Mouse (Mus musculus): Measurements from ENCODE around the gene Ddx20. TPM values are rescaled to one million over a fixed set of nuclear protein-coding genes. Genes with fewer than 3 reads are reported as not detected.
A peak's percentile ranks its signal among the peaks of the same experiment; 100 is the strongest.

Gene Ddx20
- polyA plus RNA-seq, 1 experiment from 2014 or later: 15.0 TPM

DNA sequence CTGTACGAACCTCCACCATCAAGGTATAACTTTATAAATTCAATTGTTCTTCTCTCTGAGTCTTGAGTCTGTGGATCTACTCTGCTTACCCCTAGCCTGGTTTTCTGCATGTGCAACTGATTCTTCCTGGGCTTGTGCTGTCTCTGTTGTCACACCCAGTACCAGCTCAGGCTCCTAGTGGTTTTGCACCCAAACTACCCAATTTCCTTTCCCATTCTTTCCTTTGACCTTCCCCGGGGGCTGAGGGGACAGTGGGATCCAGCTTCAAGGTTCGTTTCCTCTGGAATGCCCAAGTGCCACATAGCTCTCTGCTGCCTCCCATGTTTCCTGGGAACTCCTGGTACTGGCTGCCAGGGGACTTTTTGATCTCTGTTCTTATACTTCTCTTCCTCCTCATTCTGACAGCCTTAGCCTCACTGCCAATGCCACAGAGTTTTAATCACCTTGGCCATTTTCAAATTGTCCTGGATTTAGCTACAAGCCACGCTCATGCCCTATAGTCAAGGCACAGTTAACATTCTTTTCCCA is 20.3 kb downstream of the Ddx20 start:
- H3K4me2 ChIP-seq (replicated peaks; ENCODE audit: low read depth, low read length): no peak overlapping the region
- H3K9ac ChIP-seq (replicated peaks; ENCODE audit: low read depth): no peak overlapping the region
- ATAC-seq (no peak), DNase-seq (ENCODE audit: low spot score) (no peak)
- H3K27ac ChIP-seq (ENCODE audit: low read length): no peak overlapping the region
- WGBS: 48% methylated on average over 4 of the region's 4 CpGs
- no peaks in the 10 kb centered on the region for H3K9me3 ChIP-seq (ENCODE audit: low read length)
- no peaks in the 10 kb centered on the region for H3K4me1 ChIP-seq (ENCODE audit: insufficient read depth, low read depth, low read length)
- H3K27me3 ChIP-seq (replicated peaks; ENCODE audit: insufficient read depth, low read length): no peaks in the 10 kb centered on the region
- H3K4me3 ChIP-seq (ENCODE audit: low read depth, low read length): no peak overlapping the region
- no peak for TF ChIP-seq EP300 (IDR thresholded peaks at IDR 0.05)
- 0 out of 2 replicates have a peak, but pooled peaks have one; percentile 4 for TF ChIP-seq CTCF (IDR thresholded peaks at IDR 0.05)
- H3K36me3 ChIP-seq (ENCODE audit: insufficient read depth, low read length): no peaks in the 10 kb centered on the region

- Histone ChIP-seq H3K9me3 (ENCODE audit: low read length) (no peaks in the 10 kb centered on the region), H3K36me3 (ENCODE audit: insufficient read depth, low read length) (no peaks in the 10 kb centered on the region), H3K27me3 (replicated peaks; ENCODE audit: insufficient read depth, low read length) (no peaks in the 10 kb centered on the region), H3K4me1 (ENCODE audit: insufficient read depth, low read depth, low read length) (no peaks in the 10 kb centered on the region), H3K27ac (ENCODE audit: low read length) (no peak overlapping the region), H3K4me2 (replicated peaks; ENCODE audit: low read depth, low read length) (no peak overlapping the region), H3K9ac (replicated peaks; ENCODE audit: low read depth) (no peak overlapping the region), H3K4me3 (ENCODE audit: low read depth, low read length) (no peak overlapping the region)
- DNase-seq (ENCODE audit: low spot score): no peak
- no peak for TF ChIP-seq EP300 (IDR thresholded peaks at IDR 0.05)
- TF ChIP-seq CTCF (IDR thresholded peaks at IDR 0.05): no peak
- ATAC-seq: no peak
- WGBS: 73% methylated on average over 9 of the region's 9 CpGs
Measured at GRCm38 (mm10) chr3:105665105-105665765, 22.1 kb downstream of the Ddx20 start.

GRCm38 (mm10) chr3:105663043-105663442 is 24.3 kb downstream of the Ddx20 start:
- Histone ChIP-seq H3K27me3 (replicated peaks; ENCODE audit: insufficient read depth, low read length) (no peaks in the 10 kb centered on the region), H3K36me3 (ENCODE audit: insufficient read depth, low read length) (no peaks in the 10 kb centered on the region), H3K4me2 (replicated peaks; ENCODE audit: low read depth, low read length) (no peak overlapping the region), H3K9ac (replicated peaks; ENCODE audit: low read depth) (no peak overlapping the region), H3K4me3 (ENCODE audit: low read depth, low read length) (no peak overlapping the region), H3K4me1 (ENCODE audit: insufficient read depth, low read depth, low read length) (no peaks in the 10 kb centered on the region), H3K27ac (ENCODE audit: low read length) (no peak overlapping the region), H3K9me3 (ENCODE audit: low read length) (no peaks in the 10 kb centered on the region)
- TF ChIP-seq CTCF (IDR thresholded peaks at IDR 0.05): peak; percentile 11; the same call in 1 of the 2 replicates
- no peak for TF ChIP-seq EP300 (IDR thresholded peaks at IDR 0.05)
- WGBS: 53% methylated on average over 8 of the region's 8 CpGs
- no peak for DNase-seq (ENCODE audit: low spot score)
- no peak for ATAC-seq

DNA sequence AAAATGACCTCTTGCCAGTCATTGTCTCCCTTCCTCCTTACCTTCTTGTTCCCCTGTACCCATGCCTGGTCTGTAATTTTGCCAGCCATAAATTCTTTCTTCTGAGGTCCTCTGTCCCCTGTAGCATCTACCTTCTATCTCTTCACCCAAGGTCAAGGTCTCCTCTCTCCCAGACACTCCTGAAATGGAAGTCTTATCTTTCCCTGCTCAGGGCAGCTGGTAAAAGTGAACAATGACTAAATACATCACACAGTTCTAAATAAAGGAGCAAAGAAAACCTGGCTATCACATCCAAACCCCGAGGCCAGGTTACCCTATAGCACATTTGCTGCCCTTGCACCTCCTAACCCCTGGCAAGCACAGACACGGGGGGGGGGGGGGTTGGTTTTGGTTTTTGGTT is 26.8 kb downstream of the Ddx20 start:
- 48% methylated on average over 2 of the region's 2 CpGs for WGBS
- Histone ChIP-seq H3K27ac (ENCODE audit: low read length) (no peak overlapping the region), H3K4me1 (ENCODE audit: insufficient read depth, low read depth, low read length) (no peaks in the 10 kb centered on the region)

GRCm38 (mm10) chr3:105655031-105655585 is 32.3 kb downstream of the Ddx20 start:
- Histone ChIP-seq H3K4me2 (replicated peaks; ENCODE audit: low read depth, low read length) (no peak overlapping the region), H3K4me3 (ENCODE audit: low read depth, low read length) (no peak overlapping the region), H3K9me3 (ENCODE audit: low read length) (no peaks in the 10 kb centered on the region), H3K27me3 (replicated peaks; ENCODE audit: insufficient read depth, low read length) (no peaks in the 10 kb centered on the region), H3K36me3 (ENCODE audit: insufficient read depth, low read length) (no peaks in the 10 kb centered on the region), H3K9ac (replicated peaks; ENCODE audit: low read depth) (no peak overlapping the region), H3K4me1 (ENCODE audit: insufficient read depth, low read depth, low read length) (no peaks in the 10 kb centered on the region), H3K27ac (ENCODE audit: low read length) (no peak overlapping the region)
- WGBS: 92% methylated on average over 11 of the region's 11 CpGs
- no peak for ATAC-seq
- no peak for DNase-seq (ENCODE audit: low spot score)
- TF ChIP-seq CTCF (IDR thresholded peaks at IDR 0.05) (no peak), EP300 (IDR thresholded peaks at IDR 0.05) (no peak)

More for the DNA sequence above, 26.8 kb downstream of the Ddx20 start:
- no peak for DNase-seq (ENCODE audit: low spot score)
- H3K36me3 ChIP-seq (ENCODE audit: insufficient read depth, low read length): no peaks in the 10 kb centered on the region
- H3K9ac ChIP-seq (replicated peaks; ENCODE audit: low read depth): no peak overlapping the region
- H3K27me3 ChIP-seq (replicated peaks; ENCODE audit: insufficient read depth, low read length): no peaks in the 10 kb centered on the region
- no peak overlapping the region for H3K4me2 ChIP-seq (replicated peaks; ENCODE audit: low read depth, low read length)
- no peaks in the 10 kb centered on the region for H3K9me3 ChIP-seq (ENCODE audit: low read length)
- no peak for ATAC-seq
- no peak overlapping the region for H3K4me3 ChIP-seq (ENCODE audit: low read depth, low read length)
- no peak for TF ChIP-seq CTCF (IDR thresholded peaks at IDR 0.05)
- no peak for TF ChIP-seq EP300 (IDR thresholded peaks at IDR 0.05)

DNA sequence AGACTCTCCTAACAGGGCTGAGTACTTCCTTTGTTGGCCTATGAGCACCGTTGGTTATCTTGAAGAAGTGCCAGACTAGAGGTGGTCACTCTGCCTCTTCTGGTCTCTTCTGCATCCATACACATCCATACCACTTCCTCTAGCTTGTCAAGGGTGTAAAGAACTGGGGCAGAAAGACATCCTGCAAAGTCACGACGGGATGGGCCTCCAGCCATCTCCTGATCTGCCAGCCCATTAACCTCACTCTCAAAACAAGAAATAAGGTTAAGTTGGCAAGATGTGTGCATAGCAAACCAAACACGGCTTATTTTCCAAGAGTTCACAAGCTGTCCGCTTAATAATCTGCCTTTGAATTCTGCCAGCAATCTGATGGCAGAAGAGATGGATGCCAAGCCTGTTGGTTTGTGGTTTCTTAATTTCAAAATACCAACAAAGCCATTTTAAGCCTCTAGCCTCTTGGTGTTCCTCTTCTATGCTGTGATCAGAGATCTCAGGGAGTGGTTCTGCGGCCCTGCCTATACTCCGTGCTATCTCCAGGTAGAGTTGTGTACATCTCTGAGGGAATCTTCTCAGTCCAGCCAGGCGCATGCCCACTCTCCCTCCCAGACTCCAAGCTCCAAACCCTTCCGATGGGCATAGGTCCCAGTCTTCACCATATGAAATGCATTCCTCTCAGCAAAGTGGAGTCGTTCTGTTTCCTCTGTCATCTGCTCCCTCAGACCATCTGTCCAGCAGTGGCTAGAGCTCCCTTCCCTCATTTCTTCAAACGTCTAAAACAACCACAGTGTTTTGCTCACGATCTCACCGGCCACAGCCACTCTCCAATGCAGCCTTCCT is 33.6 kb downstream of the Ddx20 start:
- TF ChIP-seq EP300 (IDR thresholded peaks at IDR 0.05) (no peak), CTCF (IDR thresholded peaks at IDR 0.05) (no peak)
- WGBS: 76% methylated on average over 13 of the region's 13 CpGs
- no peak overlapping the region for H3K4me3 ChIP-seq (ENCODE audit: low read depth, low read length)
- no peaks in the 10 kb centered on the region for H3K27me3 ChIP-seq (replicated peaks; ENCODE audit: insufficient read depth, low read length)
- no peaks in the 10 kb centered on the region for H3K9me3 ChIP-seq (ENCODE audit: low read length)
- H3K36me3 ChIP-seq (ENCODE audit: insufficient read depth, low read length): no peaks in the 10 kb centered on the region
- H3K4me1 ChIP-seq (ENCODE audit: insufficient read depth, low read depth, low read length): no peaks in the 10 kb centered on the region
- H3K9ac ChIP-seq (replicated peaks; ENCODE audit: low read depth): no peak overlapping the region
- DNase-seq (ENCODE audit: low spot score) (no peak), ATAC-seq (no peak)
- no peak overlapping the region for H3K27ac ChIP-seq (ENCODE audit: low read length)
- no peak overlapping the region for H3K4me2 ChIP-seq (replicated peaks; ENCODE audit: low read depth, low read length)
